Mouse (Mus musculus): Measurements from ENCODE around the gene Ppfia2. TPM values are rescaled to one million over a fixed set of nuclear protein-coding genes. Genes with fewer than 3 reads are reported as not detected.

The Ppfia2 gene
- polyA plus RNA-seq, 1 experiment from 2014 or later, result 37.1 TPM

DNA sequence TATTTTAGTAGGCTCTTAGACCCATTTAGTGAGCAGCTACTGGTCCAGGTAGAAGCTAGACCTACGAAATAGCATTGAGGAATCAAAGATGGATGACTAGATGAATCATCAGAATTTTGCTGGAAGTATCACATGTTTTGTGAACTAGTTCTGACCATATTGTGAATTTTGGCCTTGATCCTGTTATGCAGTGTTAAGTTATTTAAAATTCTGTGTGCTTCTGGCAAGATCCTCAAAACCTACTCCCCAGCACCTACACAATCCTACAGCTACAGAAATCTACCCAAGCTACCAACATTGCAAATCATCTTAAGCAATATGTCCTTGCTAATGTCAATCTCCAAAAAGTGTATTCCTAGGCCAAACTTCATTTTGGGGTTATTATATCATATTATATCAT is 368.3 kb downstream of the Ppfia2 start:
- no peak for DNase-seq
- Histone ChIP-seq H3K9ac (replicated peaks; ENCODE audit: low read length) (no peak overlapping the region), H3K27me3 (ENCODE audit: control insufficient read depth, insufficient read depth, low read length) (no peaks in the 10 kb centered on the region), H3K36me3 (ENCODE audit: control insufficient read depth, insufficient read depth, low read length) (0 out of 2 replicates have a peak, but pooled peaks cover 2% of the 10 kb centered on the region), H3K9me3 (ENCODE audit: control insufficient read depth, low read length) (no peaks in the 10 kb centered on the region), H3K27ac (replicated peaks; ENCODE audit: low read depth, low read length) (no peak overlapping the region), H3K4me2 (ENCODE audit: low read length) (no peak overlapping the region), H3K4me1 (ENCODE audit: control insufficient read depth, insufficient read depth, low read length) (no peaks in the 10 kb centered on the region), H3K4me3 (replicated peaks; ENCODE audit: low read depth, low read length) (no peak overlapping the region)
- ATAC-seq (ENCODE audit: low FRiP score, low TSS enrichment), result no peak
- WGBS, result 84% methylated on average over 1 of the region's 1 CpGs

DNA sequence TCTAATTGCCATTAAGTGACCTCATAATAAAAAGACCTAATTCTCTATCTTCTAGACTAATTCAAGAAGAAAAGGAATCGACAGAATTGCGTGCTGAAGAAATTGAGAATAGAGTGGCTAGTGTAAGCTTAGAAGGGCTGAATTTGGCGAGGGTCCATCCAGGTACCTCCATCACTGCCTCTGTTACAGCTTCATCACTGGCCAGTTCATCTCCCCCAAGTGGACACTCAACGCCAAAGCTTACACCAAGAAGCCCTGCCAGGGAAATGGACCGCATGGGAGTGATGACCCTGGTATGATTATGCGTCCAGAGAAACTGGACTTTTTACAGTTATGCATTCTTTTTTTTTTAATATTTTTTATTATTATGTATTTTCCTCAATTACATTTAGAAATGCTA is 388.0 kb downstream of the Ppfia2 start:
- Histone ChIP-seq H3K9me3 (ENCODE audit: control insufficient read depth, low read length) (no peaks in the 10 kb centered on the region), H3K27me3 (ENCODE audit: control insufficient read depth, insufficient read depth, low read length) (no peaks in the 10 kb centered on the region), H3K27ac (replicated peaks; ENCODE audit: low read depth, low read length) (no peak overlapping the region), H3K4me2 (ENCODE audit: low read length) (no peak overlapping the region), H3K9ac (replicated peaks; ENCODE audit: low read length) (no peak overlapping the region), H3K4me1 (ENCODE audit: control insufficient read depth, insufficient read depth, low read length) (no peaks in the 10 kb centered on the region), H3K4me3 (replicated peaks; ENCODE audit: low read depth, low read length) (no peak overlapping the region), H3K36me3 (ENCODE audit: control insufficient read depth, insufficient read depth, low read length) (no peaks in the 10 kb centered on the region)
- WGBS, result 86% methylated on average over 6 of the region's 6 CpGs
- DNase-seq (no peak), ATAC-seq (ENCODE audit: low FRiP score, low TSS enrichment) (no peak)

DNA sequence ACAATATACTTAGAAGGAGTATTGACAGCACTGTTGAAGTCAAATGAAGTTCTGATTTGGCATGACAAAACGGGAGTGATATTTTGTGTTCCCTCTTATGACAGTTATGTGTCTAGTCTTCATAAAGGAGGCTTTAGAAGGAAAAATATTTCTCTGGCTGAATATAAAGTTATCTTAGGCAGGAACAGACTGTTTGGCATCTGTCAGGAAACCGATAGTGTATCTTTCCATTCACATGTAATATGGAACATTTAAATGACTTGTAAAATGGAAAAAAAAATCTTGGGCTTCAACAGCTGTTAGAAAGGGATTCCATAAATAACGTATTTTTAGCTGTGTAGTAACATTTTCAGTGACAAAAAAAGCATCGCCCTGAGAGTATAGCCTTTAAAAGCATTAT is 400.1 kb downstream of the Ppfia2 start:
- Histone ChIP-seq H3K4me2 (ENCODE audit: low read length) (no peak overlapping the region), H3K36me3 (ENCODE audit: control insufficient read depth, insufficient read depth, low read length) (peaks cover 8% of the 10 kb centered on the region; the same call in 1 of the 2 replicates), H3K9ac (replicated peaks; ENCODE audit: low read length) (no peak overlapping the region), H3K27ac (replicated peaks; ENCODE audit: low read depth, low read length) (no peak overlapping the region), H3K4me1 (ENCODE audit: control insufficient read depth, insufficient read depth, low read length) (no peaks in the 10 kb centered on the region), H3K4me3 (replicated peaks; ENCODE audit: low read depth, low read length) (no peak overlapping the region), H3K27me3 (ENCODE audit: control insufficient read depth, insufficient read depth, low read length) (no peaks in the 10 kb centered on the region), H3K9me3 (ENCODE audit: control insufficient read depth, low read length) (no peaks in the 10 kb centered on the region)
- DNase-seq (no peak), ATAC-seq (ENCODE audit: low FRiP score, low TSS enrichment) (no peak)
- WGBS, result 87% methylated on average over 4 of the region's 4 CpGs

DNA sequence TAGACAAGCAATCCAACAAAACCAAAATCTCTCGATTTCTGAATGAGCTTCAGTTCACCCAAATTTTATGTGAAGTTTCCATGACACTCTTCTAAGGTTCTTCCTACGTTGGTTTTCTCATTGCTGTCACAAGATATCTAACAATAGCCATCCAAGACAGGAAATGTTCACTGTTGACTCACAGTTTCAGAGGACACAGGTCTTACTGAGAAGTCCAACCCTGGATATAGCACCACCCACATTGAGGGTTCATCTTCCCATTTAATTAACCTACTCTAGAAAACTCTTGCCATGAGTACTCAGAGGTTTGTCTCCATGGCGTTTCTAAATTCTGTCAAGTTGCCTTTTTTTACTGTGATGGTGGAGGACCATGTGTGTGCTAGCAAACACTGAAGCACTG is 401.7 kb downstream of the Ppfia2 start:
- no peak overlapping the region for H3K27ac ChIP-seq (replicated peaks; ENCODE audit: low read depth, low read length)
- ATAC-seq (ENCODE audit: low FRiP score, low TSS enrichment) (no peak), DNase-seq (no peak)
- no peaks in the 10 kb centered on the region for H3K4me1 ChIP-seq (ENCODE audit: control insufficient read depth, insufficient read depth, low read length)
- no peaks in the 10 kb centered on the region for H3K27me3 ChIP-seq (ENCODE audit: control insufficient read depth, insufficient read depth, low read length)
- no peak overlapping the region for H3K4me2 ChIP-seq (ENCODE audit: low read length)
- H3K4me3 ChIP-seq (replicated peaks; ENCODE audit: low read depth, low read length), result no peak overlapping the region
- WGBS, result 89% methylated on average over 3 of the region's 3 CpGs
- 0 out of 2 replicates have a peak, but pooled peaks cover 4% of the 10 kb centered on the region for H3K36me3 ChIP-seq (ENCODE audit: control insufficient read depth, insufficient read depth, low read length)
- H3K9me3 ChIP-seq (ENCODE audit: control insufficient read depth, low read length), result no peaks in the 10 kb centered on the region
- no peak overlapping the region for H3K9ac ChIP-seq (replicated peaks; ENCODE audit: low read length)

DNA sequence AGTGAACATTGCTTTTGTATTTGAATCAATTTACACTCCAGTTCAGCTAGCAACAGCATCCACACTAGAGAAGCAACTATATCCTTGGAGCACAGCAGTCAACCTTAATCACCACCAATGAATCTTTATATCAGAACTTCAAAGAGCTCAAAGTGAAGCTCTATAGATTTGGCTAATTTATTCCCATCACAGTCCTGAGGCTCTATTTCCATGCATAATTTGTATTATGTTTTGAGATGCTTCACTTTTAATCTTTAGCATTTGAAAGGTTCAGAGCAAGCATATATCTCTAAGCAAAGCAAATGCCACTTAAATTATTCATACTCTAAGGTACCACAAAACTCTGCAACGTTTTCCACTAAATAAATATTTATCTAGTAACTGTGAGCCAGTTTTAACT is 402.6 kb downstream of the Ppfia2 start:
- Histone ChIP-seq H3K4me3 (replicated peaks; ENCODE audit: low read depth, low read length) (no peak overlapping the region), H3K4me1 (ENCODE audit: control insufficient read depth, insufficient read depth, low read length) (no peaks in the 10 kb centered on the region), H3K36me3 (ENCODE audit: control insufficient read depth, insufficient read depth, low read length) (0 out of 2 replicates have a peak, but pooled peaks cover 4% of the 10 kb centered on the region), H3K9me3 (ENCODE audit: control insufficient read depth, low read length) (no peaks in the 10 kb centered on the region), H3K9ac (replicated peaks; ENCODE audit: low read length) (no peak overlapping the region), H3K27me3 (ENCODE audit: control insufficient read depth, insufficient read depth, low read length) (no peaks in the 10 kb centered on the region), H3K4me2 (ENCODE audit: low read length) (no peak overlapping the region), H3K27ac (replicated peaks; ENCODE audit: low read depth, low read length) (no peak overlapping the region)
- 32% methylated on average over 1 of the region's 1 CpGs for WGBS
- peak; percentile 8 for DNase-seq
- ATAC-seq (ENCODE audit: low FRiP score, low TSS enrichment), result 0 out of 2 replicates have a peak, but pooled peaks have one; percentile 34

DNA sequence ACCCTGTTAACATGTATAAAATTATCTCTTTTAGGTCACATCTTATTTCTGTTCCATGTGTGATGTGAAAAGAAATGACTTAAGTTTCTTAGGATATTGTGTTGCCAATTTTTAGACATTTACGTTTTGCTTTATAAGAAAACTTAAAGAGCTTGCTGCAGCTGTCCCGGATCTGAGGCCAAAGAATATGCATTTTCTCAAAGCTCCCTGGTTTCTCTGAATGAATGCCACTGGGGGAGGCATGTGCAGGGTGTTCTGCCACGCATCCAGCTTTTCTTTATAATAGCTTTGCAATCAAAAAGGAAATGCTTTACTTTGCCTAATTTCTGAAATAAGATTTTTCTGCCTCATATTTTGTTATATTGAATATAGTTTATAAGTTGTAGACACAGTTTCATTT is 411.2 kb downstream of the Ppfia2 start:
- Histone ChIP-seq H3K27ac (replicated peaks; ENCODE audit: low read depth, low read length) (no peak overlapping the region), H3K4me1 (ENCODE audit: control insufficient read depth, insufficient read depth, low read length) (no peaks in the 10 kb centered on the region), H3K4me3 (replicated peaks; ENCODE audit: low read depth, low read length) (no peak overlapping the region), H3K27me3 (ENCODE audit: control insufficient read depth, insufficient read depth, low read length) (no peaks in the 10 kb centered on the region), H3K36me3 (ENCODE audit: control insufficient read depth, insufficient read depth, low read length) (no peaks in the 10 kb centered on the region), H3K9me3 (ENCODE audit: control insufficient read depth, low read length) (no peaks in the 10 kb centered on the region), H3K4me2 (ENCODE audit: low read length) (no peak overlapping the region), H3K9ac (replicated peaks; ENCODE audit: low read length) (no peak overlapping the region)
- ATAC-seq (ENCODE audit: low FRiP score, low TSS enrichment) (no peak), DNase-seq (no peak)
- WGBS, result 10% methylated on average over 3 of the region's 3 CpGs

DNA sequence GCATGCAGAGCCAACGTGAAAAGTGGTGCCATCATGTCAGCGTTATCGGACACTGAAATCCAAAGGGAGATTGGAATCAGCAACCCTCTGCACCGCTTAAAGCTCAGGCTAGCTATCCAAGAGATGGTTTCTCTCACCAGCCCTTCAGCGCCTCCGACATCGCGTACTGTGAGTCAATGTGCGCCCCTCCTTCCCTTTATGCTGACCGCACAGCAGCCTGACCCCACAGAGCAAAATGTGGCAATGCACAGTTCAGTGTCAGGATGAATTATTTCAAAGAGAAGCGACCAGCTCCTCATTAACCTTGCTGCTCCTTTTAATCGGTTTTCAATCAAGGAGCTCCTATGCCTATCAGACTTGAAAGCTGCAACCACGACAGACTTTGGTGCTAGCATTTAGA is 426.2 kb downstream of the Ppfia2 start:
- no peaks in the 10 kb centered on the region for H3K27me3 ChIP-seq (ENCODE audit: control insufficient read depth, insufficient read depth, low read length)
- no peaks in the 10 kb centered on the region for H3K4me1 ChIP-seq (ENCODE audit: control insufficient read depth, insufficient read depth, low read length)
- no peak overlapping the region for H3K27ac ChIP-seq (replicated peaks; ENCODE audit: low read depth, low read length)
- no peaks in the 10 kb centered on the region for H3K9me3 ChIP-seq (ENCODE audit: control insufficient read depth, low read length)
- WGBS, result 40% methylated on average over 13 of the region's 13 CpGs
- H3K4me3 ChIP-seq (replicated peaks; ENCODE audit: low read depth, low read length), result no peak overlapping the region
- no peak overlapping the region for H3K4me2 ChIP-seq (ENCODE audit: low read length)
- no peak for ATAC-seq (ENCODE audit: low FRiP score, low TSS enrichment)
- H3K36me3 ChIP-seq (ENCODE audit: control insufficient read depth, insufficient read depth, low read length), result 0 out of 2 replicates have a peak, but pooled peaks cover 5% of the 10 kb centered on the region
- DNase-seq, result no peak
- H3K9ac ChIP-seq (replicated peaks; ENCODE audit: low read length), result no peak overlapping the region

DNA sequence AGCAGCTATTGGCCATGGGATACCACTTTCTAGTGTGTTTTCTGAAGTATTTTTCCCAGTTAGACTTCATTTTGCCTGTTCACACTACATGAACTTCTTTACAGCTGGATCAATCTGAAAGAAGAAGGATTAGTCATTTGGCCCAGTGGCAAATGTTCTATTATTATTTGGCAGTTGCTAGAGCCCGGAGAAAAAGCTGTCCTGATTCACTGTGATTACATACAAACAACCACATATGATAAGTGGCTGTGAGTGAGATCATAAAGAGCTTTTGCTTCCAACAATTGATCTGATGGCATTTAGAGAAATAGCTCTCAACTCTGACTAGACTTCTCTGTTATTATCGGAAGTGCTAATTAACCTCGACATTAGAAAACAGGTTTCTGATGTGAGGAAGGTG is 440.0 kb downstream of the Ppfia2 start:
- Histone ChIP-seq H3K4me2 (ENCODE audit: low read length) (no peak overlapping the region), H3K36me3 (ENCODE audit: control insufficient read depth, insufficient read depth, low read length) (0 out of 2 replicates have a peak, but pooled peaks cover 2% of the 10 kb centered on the region), H3K4me3 (replicated peaks; ENCODE audit: low read depth, low read length) (no peak overlapping the region), H3K27me3 (ENCODE audit: control insufficient read depth, insufficient read depth, low read length) (no peaks in the 10 kb centered on the region), H3K27ac (replicated peaks; ENCODE audit: low read depth, low read length) (no peak overlapping the region), H3K9ac (replicated peaks; ENCODE audit: low read length) (no peak overlapping the region), H3K4me1 (ENCODE audit: control insufficient read depth, insufficient read depth, low read length) (no peaks in the 10 kb centered on the region), H3K9me3 (ENCODE audit: control insufficient read depth, low read length) (peaks cover 3% of the 10 kb centered on the region; the same call in 1 of the 2 replicates)
- ATAC-seq (ENCODE audit: low FRiP score, low TSS enrichment) (no peak), DNase-seq (no peak)
- 74% methylated on average over 3 of the region's 3 CpGs for WGBS

DNA sequence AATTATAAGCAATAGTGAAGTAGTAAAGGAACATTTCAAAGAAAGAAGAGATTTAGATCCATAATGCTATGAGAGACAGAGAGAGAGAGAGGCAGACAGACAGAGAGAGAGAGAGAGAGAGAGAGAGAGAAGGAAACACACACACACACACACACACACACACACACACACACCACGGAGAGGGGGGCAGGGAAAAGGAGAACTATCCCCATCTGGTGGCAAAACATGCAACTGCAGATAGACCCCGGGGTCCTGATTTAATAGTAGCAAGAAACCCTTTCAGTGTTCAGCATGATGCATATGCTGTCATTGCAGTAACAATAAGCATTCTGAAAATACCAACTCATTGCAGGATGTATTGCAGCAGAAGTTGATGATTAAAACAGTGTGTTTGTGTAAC is 442.9 kb downstream of the Ppfia2 start:
- H3K9me3 ChIP-seq (ENCODE audit: control insufficient read depth, low read length), result peaks cover 3% of the 10 kb centered on the region; the same call in 1 of the 2 replicates
- DNase-seq, result peak; percentile 49
- WGBS, result 24% methylated on average over 2 of the region's 2 CpGs
- H3K27me3 ChIP-seq (ENCODE audit: control insufficient read depth, insufficient read depth, low read length), result no peaks in the 10 kb centered on the region
- no peak overlapping the region for H3K4me3 ChIP-seq (replicated peaks; ENCODE audit: low read depth, low read length)
- no peak overlapping the region for H3K4me2 ChIP-seq (ENCODE audit: low read length)
- no peak overlapping the region for H3K9ac ChIP-seq (replicated peaks; ENCODE audit: low read length)
- no peak for ATAC-seq (ENCODE audit: low FRiP score, low TSS enrichment)
- H3K27ac ChIP-seq (replicated peaks; ENCODE audit: low read depth, low read length), result no peak overlapping the region
- 0 out of 2 replicates have a peak, but pooled peaks cover 2% of the 10 kb centered on the region for H3K36me3 ChIP-seq (ENCODE audit: control insufficient read depth, insufficient read depth, low read length)
- H3K4me1 ChIP-seq (ENCODE audit: control insufficient read depth, insufficient read depth, low read length), result no peaks in the 10 kb centered on the region
